Comparison of ENCODE assay signal across 10 mouse cellular contexts in genomic region chr13:60743381-60744077, GRCm38 (mm10). TPM values are rescaled to one million over a fixed set of nuclear protein-coding genes. Genes with fewer than 3 reads are reported as not detected.
DNase-seq lines count a peak whose midpoint lies in the region; ATAC-seq and TF ChIP-seq lines count a peak whose summit lies in the region.
"Had no signal": no experiment of that assay in that cellular context is flagged by ENCODE, and none has a peak within 500 bp of the region (broad histone marks: within the 10 kb centered on the region; RNA-seq: fewer than 3 reads in every experiment).

No protein-coding gene starts in this region.

- no peak overlapping the region for H3K27ac ChIP-seq in gastrocnemius, adult 2 months
- peak overlapping the region; percentile 90 for H3K27ac ChIP-seq in liver, embryonic 12.5 days
- H3K27ac ChIP-seq: limb, embryonic 12.5 days had no signal

- H3K4me1 ChIP-seq in liver, embryonic 12.5 days: peaks cover 58% of the 10 kb centered on the region
- H3K4me1 ChIP-seq: limb, embryonic 12.5 days had no signal

- no peak overlapping the region for H3K4me3 ChIP-seq in gastrocnemius, adult 2 months
- H3K4me3 ChIP-seq in liver, embryonic 12.5 days: peak overlapping the region; percentile 34
- H3K4me3 ChIP-seq: limb, embryonic 12.5 days had no signal

- peak overlapping the region; percentile 65 for H3K4me2 ChIP-seq in liver, embryonic 12.5 days
- H3K4me2 ChIP-seq: limb, embryonic 12.5 days had no signal

- WGBS in liver, embryonic 12.5 days (ENCODE audit: insufficient replicate concordance): 23% methylated on average over 13 of the region's 13 CpGs

- peak; percentile 17 for DNase-seq in gastrocnemius, adult 2 months
- DNase-seq in gastrocnemius, postnatal 36 days: no peak
- peak; percentile 97 for DNase-seq in MEL-GATA-1-ER (ENCODE audit: extremely low read depth, low read depth)
- DNase-seq in heart, adult 9 months (ENCODE audit: low spot score in 2 of 2): peak; percentile 45 to 55
- DNase-seq in cerebellum, postnatal 36 days: no peak

- H3K9me3 ChIP-seq in liver, embryonic 12.5 days (replicated peaks): no peaks in the 10 kb centered on the region
- H3K9me3 ChIP-seq: limb, embryonic 12.5 days had no signal

- H3K36me3 ChIP-seq in liver, embryonic 12.5 days: peaks cover 29% of the 10 kb centered on the region

- intact Hi-C loops in gastrocnemius, adult 2 months (cut with DNase I): loop anchor here (1.0 kb wide), 1 partner anchor 264 kb away; no protein-coding TSS in a partner anchor
- intact Hi-C loops in gastrocnemius, postnatal 36 days (cut with DNase I): loop anchor here (1.0 to 5.0 kb wide), 2 partner anchors 263 to 896 kb away; no protein-coding TSS in a partner anchor

- H3K9ac ChIP-seq in liver, embryonic 12.5 days: peak overlapping the region; percentile 47
- H3K9ac ChIP-seq: limb, embryonic 12.5 days had no signal

- no peaks in the 10 kb centered on the region for H3K27me3 ChIP-seq in liver, embryonic 12.5 days (replicated peaks)
- H3K27me3 ChIP-seq: limb, embryonic 12.5 days had no signal

- no peak for TF ChIP-seq CTCF in gastrocnemius, adult 2 months (IDR thresholded peaks at IDR 0.05)

- peak; percentile 74 for ATAC-seq in liver, embryonic 12.5 days
- no peak for ATAC-seq in cerebellum, adult (ENCODE audit: insufficient number of reproducible peaks, low FRiP score, low TSS enrichment)
- ATAC-seq in inflammation-experienced regulatory T-cells, adult 6 months: no peak

RNA-seq across cellular contexts. Expression of gene BC051665, which starts 42.6 kb away (rescaled TPM):
- total RNA-seq in gastrocnemius, adult 2 months (2021): not detected
- total RNA-seq in gastrocnemius, postnatal 36 days (2021): not detected
- polyA plus RNA-seq in liver, embryonic 12.5 days (2016; fragmentation: Nextera tagmentation; extraction: Ambion mirVana): not detected in 2 replicates
- polyA plus RNA-seq in inflammation-experienced regulatory T-cells, adult 6 months (2017; shearing (Covaris generic)): not detected
- polyA plus RNA-seq: C2C12; limb, embryonic 12.5 days had no signal

RNA-seq across cellular contexts. Expression of gene Ctsll3, which starts 59.1 kb away (rescaled TPM):
- total RNA-seq in gastrocnemius, adult 2 months (2021): not detected
- not detected for total RNA-seq in gastrocnemius, postnatal 36 days (2021)
- polyA plus RNA-seq in liver, embryonic 12.5 days (2016; fragmentation: Nextera tagmentation; extraction: Ambion mirVana): not detected in 2 replicates
- not detected for polyA plus RNA-seq in inflammation-experienced regulatory T-cells, adult 6 months (2017; shearing (Covaris generic))
- polyA plus RNA-seq: C2C12; limb, embryonic 12.5 days had no signal

Comparison
In these comparisons a context has a peak if more than half of its experiments do, and no peak if none do; other contexts are left out.
1. DNase-seq: peak in gastrocnemius, adult 2 months (single experiment), MEL-GATA-1-ER (single experiment) and heart, adult 9 months (2 of 2); none in gastrocnemius, postnatal 36 days (0 of 2) and cerebellum, postnatal 36 days (0 of 2).